Mouse (Mus musculus) adrenal gland, adult 8-10 months (tissue): ENCODE data around the gene Actn1. TPM values are rescaled to one million over a fixed set of nuclear protein-coding genes. Genes with fewer than 3 reads are reported as not detected.

Experiments
- DNase-seq: peaks from one replicate; pipeline ENCODE4 v3.0.0; 2022
- total RNA-seq, 4 experiments: library from RNA; stranded (reverse); gene quantifications; 2 replicates each; pipeline ENCODE4 v1.2.4; 2022

Actn1 gene
- total RNA-seq, 4 experiments from 2014 or later: 35.5 to 51.7 (median 44.4) TPM

DNA sequence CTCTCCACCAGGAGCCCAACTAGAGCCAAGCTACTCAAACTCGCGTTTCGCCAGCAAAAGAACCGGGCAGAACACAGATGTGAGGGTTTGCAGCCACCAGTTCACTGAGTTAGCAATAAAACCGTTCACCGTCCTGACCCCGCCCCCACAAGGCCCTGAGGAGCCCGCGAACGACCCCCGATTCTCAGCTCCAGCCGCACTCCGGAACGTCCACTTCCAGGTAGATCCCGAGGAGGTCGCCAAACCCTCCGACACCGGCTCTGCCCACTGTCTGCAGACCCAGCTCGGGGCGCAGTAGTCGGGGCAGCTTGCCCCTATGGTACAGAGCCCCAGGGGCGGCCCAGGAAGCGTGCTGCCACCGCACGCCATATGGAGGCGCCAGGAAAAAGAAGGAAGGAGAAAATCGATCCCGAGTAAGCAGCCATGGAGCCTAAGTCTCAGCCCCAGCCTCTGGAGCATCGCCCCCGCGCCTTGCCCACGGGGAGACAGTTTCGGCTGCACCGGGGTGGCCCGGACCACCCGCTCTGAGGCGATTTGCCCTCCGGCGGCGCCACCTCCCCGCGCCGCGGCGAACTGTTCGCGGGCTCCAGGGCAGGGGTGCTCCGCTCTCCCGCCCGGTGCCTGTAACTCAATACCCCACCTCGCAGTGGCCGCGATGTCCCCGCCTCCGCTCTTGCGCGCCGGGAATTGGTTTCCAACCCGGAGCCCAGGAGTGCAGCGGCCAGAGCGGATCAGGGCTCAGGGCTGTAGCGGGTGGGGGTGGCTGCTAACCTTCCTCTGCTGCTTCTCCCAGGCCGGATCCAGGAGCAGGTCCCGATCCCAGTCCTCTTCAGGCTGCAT is 735 bp downstream of the Actn1 start:
- DNase-seq: peak; percentile 60

DNA sequence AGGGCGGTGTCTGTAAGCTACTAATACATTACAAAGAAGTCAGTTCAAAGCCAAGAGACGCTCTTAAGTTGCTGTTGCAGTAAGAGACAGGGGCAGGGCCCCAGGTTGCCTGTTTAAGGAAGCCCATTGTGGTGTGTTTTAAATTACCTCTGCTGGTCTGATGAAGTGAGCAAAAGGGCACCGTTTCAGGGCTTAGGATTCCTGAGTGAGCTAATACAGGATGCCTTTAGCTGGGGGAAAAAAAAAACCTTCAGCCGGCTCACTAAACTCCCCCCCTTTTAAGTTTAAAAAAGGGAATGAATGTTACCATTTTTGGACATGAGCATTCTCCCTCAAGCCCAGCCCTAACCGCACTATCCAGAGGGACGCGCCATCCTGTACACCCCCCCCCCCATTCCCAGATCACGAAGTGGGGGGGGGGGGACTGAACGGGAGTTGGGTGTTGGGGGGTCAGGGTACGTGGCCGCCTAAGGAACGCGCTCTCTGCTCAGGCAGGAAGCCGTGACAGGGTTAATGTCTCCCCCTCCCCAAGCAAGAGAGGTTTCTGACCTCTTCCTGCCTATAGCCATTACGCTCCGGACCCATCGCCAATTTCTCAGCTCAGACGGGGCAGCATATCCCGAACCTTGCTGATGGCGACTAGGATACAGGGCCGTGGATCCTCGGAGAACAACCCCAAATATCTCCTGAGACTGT is 1.5 kb downstream of the Actn1 start:
- DNase-seq: no peak

GRCm38 (mm10) chr12:80251978-80252377 is 8.2 kb downstream of the Actn1 start:
- no peak for DNase-seq

GRCm38 (mm10) chr12:80251554-80251953 is 8.6 kb downstream of the Actn1 start:
- DNase-seq: no peak

GRCm38 (mm10) chr12:80249539-80249938 is 10.6 kb downstream of the Actn1 start:
- no peak for DNase-seq

GRCm38 (mm10) chr12:80247067-80247466 is 13.1 kb downstream of the Actn1 start:
- DNase-seq: no peak

- DNase-seq: no peak
Measured at GRCm38 (mm10) chr12:80246505-80246904, 13.7 kb downstream of the Actn1 start.

DNA sequence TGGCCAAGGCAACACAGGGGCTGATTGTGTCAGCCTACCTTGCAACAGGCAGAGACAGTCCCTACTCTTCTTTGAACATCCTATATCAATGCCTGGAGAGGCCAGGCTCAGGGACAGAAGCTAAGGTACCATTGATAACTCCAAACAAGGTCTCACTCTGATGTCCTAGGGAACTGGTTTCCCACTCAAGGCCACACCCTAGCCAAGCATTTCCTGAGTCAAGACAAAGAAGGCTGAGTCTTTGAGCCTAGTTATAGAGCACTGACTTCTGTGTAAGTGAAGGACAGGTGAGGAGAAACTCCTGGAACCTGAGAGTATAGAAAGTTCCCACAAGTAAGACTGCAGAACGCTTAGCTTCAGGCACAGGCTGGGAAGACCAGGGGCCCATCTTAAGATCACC is 15.4 kb downstream of the Actn1 start:
- no peak for DNase-seq

DNA sequence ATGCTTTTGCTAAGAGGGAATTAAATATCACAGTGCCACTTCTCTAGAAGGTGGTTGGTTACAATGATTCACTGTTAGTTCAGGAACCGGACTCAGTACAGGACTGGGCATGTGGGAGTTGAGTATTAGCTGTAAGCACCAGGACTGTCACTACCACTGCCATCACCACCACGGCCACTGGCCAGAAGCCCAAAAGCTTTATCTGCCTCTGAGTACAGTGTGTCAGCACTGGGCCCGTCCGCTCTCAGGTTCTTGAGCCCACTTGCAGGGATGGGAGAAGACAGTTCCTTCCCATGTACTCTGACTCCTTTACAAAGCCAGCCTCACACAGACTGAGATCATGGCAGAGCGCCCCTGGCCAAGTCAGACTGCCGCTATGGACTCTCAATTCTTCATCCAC is 16.0 kb downstream of the Actn1 start:
- no peak for DNase-seq

DNA sequence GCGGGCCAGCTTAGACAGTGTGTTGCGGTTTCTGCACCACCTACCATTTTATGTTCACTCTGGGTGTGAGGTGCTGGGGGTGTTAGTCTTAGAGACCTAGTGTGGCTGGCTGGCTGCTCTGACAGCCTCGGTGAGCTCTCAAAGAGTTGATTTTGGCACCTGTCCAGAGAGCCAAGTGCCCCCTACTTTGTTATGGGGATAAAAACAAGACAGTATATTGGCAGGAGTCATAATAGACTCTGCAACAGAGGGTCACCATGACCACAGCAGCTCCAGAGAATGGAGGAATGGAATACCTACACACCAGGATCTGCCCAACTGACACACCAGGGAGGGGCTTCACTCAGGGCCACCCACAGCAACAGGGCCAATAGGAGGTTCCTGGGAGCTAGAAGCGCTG is 16.8 kb downstream of the Actn1 start:
- DNase-seq: no peak

DNA sequence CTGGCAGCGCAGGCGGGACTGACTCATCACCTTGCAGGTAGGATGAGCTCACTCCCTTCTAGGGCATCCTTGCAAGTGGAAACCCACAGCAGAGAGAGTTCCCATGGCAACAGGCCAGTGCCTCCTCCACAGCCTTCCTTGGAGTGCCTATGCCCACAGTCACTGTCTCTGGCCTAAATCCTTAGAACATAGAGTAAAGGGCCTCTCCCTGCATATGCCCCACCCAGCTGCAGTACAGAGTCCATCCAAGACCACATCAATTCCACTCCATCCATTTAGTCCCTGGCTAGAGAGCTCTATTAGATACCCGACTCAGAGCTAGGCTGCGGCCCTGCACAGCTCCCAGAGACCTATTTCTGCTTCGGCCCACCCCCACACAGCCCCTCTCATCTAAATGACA is 20.7 kb downstream of the Actn1 start:
- no peak for DNase-seq

- DNase-seq: no peak
Measured at GRCm38 (mm10) chr12:80238523-80238922, 21.6 kb downstream of the Actn1 start.

DNA sequence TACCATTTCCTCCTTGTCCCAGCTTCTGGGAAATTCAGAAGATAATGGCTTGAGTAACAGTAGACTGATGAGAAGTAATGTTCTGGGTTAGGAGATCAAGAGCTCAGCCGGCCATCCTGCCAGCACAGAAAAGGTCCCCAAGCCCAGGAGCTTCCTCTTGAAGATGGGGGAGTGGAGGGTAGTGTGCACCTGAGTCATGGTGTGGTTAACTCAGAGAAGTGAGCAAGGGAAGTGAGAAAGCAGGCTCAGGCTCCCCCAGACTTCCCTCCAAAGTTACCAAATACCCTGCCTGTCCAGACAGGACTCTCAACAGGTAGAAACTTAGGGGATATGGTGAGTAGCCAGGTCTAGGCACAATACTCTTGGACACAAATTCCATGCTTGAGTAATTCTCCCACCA is 24.9 kb downstream of the Actn1 start:
- no peak for DNase-seq

DNA sequence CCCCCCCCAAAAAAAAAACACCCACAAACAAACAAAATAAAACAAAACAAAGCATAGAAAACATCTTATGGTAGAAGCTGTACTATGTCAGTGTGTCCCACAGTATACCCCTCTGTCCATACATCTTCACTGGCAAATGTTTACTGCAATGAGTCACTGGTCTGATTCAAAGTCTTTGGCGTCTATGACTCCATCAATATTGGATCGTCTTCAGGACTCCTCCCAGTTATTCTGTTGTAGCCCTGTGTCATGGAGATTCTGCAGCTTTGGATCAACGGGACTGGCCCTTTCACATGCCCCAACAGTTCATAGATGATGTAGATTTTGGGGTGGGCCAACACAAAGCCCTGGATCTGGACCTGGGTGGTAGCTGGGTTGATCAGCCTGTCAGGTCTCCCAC is 25.9 kb downstream of the Actn1 start:
- no peak for DNase-seq

GRCm38 (mm10) chr12:80232840-80233218 is 27.3 kb downstream of the Actn1 start:
- no peak for DNase-seq

DNA sequence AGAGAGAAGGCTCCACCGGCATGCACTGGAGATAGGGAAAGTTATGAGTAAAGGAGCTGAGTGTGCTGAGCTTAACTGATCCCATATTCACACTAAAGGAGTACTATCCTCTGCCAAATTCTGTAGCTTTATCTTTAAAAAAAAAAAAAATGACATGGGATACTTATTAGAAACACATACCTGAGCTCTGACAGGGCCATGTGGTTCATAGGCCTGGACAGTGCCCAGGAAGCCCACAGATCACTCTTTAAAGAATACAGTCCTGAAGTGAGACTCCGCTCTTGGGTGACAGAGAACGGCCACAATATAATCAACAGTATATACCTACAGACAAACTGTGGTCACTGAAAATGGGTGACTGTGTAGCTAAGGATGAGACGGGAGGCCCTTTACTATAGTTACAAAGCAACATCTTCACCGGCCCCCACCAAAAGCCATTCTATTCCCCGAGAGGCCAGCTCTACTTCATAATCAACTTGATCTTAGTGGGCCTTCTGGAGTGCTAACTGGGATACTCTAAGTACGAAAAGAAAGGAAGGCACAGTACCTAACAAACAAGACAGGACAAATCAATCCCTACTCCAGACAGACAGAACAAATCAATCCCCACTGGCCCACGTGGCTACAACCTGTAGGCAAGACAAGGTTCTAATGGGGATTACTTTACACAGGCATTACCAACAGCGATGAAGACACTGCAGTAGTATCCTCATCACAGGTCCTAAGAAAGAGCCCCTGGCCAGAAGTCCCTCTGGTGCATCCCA is 27.9 kb downstream of the Actn1 start:
- no peak for DNase-seq

GRCm38 (mm10) chr12:80231317-80231716 is 28.9 kb downstream of the Actn1 start:
- DNase-seq: no peak

DNA sequence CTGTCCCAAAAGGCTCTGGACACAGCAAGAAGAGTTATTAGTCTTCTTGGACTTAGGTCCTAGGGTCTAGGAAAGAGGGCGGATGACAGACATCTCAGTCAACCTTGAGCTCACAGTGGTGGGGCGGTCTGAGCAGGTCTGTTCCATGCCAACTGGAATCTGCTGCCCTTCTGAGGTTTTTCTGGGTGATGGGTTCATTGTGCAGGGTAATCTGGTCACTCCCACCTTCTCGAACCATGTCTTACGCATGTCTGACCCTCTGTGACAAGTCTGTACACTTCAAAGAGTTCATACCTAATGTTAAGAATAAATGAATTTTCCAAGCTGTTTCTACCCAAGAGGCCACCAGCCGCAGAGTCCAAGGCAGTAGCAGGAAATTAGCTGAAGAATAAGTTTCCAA is 29.3 kb downstream of the Actn1 start:
- DNase-seq: no peak

DNA sequence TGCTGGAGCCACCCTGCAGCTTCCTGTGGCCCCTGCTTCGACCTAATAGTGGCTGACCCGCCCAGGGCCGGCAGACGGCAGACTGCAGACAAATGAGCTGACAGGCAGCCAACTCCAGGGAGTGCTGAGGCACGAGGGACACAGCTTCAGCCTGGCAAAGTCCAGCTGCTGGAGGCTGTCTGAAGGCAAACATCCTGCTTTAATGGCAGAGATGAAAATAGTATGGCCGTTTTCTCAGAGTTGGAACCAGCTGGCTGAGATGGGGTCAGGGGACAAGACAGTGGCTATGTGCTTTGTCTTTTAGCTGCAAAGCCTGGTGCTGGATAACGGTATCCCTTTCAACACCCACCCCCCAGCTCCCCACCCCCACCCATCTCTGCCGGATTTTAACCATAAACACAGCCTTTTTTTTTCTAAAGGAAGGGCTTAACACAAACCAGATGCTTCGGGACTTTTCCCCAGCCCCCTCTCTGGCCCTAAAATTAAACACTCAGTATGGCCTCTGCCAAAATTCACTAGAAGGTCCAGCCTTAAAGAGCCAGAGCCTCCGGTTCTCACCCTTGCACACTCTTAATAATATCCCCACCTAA is 30.0 kb downstream of the Actn1 start:
- DNase-seq: peak; percentile 54

GRCm38 (mm10) chr12:80229010-80229800 is 31.0 kb downstream of the Actn1 start:
- no peak for DNase-seq

DNA sequence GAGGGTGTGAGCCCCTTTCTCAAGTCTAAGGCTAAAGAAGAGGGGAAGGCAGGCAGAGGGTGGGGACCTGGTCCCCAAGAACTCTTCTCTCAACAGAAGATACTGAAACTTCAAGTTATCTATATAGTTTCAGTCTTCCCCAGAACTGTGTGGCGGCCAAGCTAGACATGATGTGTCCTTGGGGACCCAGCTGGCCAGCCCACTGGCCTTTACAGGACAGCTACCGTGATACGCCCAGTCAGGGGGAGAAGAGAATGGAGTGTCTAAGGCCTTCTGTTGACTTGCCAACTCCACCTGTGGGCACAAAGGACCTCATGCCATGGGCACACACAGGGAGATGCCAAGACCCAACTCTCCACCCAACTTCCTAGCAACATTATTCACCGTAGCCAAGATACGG is 31.8 kb downstream of the Actn1 start:
- DNase-seq: no peak

GRCm38 (mm10) chr12:80227835-80228234 is 32.3 kb downstream of the Actn1 start:
- DNase-seq: no peak
